Mouse (Mus musculus) left cerebral cortex, adult 2 months (tissue): Measurements from ENCODE around the gene Dnajc24. TPM values are rescaled to one million over a fixed set of nuclear protein-coding genes. Genes with fewer than 3 reads are reported as not detected.

Experiments used
- DNase-seq, 2 experiments: peaks; one replicate each; pipeline ENCODE4 v3.0.0; 2021 to 2022; ENCODE audit warnings: low spot score in 2 of 2, mixed read lengths in 1 of 2; ENCODE audit errors: extremely low spot score in 1 of 2
- H3K27ac ChIP-seq: fragments of 200-600 bp; 2 replicates; pipeline ENCODE4 v1.8.1; 2022
- H3K4me3 ChIP-seq: fragments of 200-600 bp; 2 replicates; pipeline ENCODE4 v1.8.1; 2022
- CTCF ChIP-seq: fragments of 200-600 bp; IDR thresholded peaks from 2 replicates; pipeline ENCODE4 v1.8.1; 2022; ENCODE audit warnings: antibody characterized with exemption, mild to moderate bottlenecking, moderate library complexity
- intact Hi-C: fragments of 180-260 bp; cut with DNase I; formaldehyde crosslinking; loops from one replicate; pipeline ENCODE4 v1.15.1; 2025
- microRNA-seq, 2 experiments: library from miRNA; unstranded; fragments of <30 nt; microRNA quantifications; one replicate each; pipeline ENCODE4 v1.2.0; 2021
- total RNA-seq, 2 experiments: library from RNA; stranded (reverse); gene quantifications; 2 replicates each; pipeline ENCODE4 v1.2.3; 2021

Dnajc24 gene
- total RNA-seq, 2 experiments from 2014 or later: 19.0 to 24.2 TPM

GRCm38 (mm10) chr2:105963447-105963846 is 39.9 kb downstream of the Dnajc24 start:
- H3K27ac ChIP-seq: no peak overlapping the region
- no peak for DNase-seq
- TF ChIP-seq CTCF: no peak
- H3K4me3 ChIP-seq: no peak overlapping the region
- intact Hi-C loops: no loop called here

DNA sequence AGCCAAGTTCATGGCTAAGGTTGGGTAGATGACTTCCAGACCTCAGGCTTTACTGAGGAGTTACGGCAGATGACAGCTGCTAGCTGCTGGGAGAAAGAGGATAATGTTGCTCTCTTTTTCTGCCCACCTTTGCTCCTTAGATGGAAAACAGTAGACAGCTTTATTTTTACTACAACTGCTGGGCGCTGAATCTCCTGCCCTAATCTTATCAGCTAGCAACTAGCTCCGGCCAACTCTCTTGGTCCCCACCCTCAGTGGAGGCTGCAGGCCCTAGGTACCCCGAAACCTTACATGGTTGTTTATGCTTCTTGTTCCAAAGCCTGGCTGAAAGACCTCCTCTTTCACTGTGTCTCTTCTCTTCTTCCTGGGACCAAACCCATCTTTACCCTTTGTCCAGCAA is 49.5 kb downstream of the Dnajc24 start:
- Histone ChIP-seq H3K4me3 (no peak overlapping the region), H3K27ac (no peak overlapping the region)
- no peak for TF ChIP-seq CTCF
- DNase-seq: no peak
- intact Hi-C loops: no loop called here

GRCm38 (mm10) chr2:105951350-105951940 is 51.9 kb downstream of the Dnajc24 start:
- TF ChIP-seq CTCF: no peak
- intact Hi-C loops: no loop called here
- Histone ChIP-seq H3K27ac (no peak overlapping the region), H3K4me3 (no peak overlapping the region)
- DNase-seq: no peak

- no peak overlapping the region for H3K4me3 ChIP-seq
- TF ChIP-seq CTCF: no peak
- H3K27ac ChIP-seq: no peak overlapping the region
- intact Hi-C loops: no loop called here
- no peak for DNase-seq
Measured at GRCm38 (mm10) chr2:105950131-105950530, 53.2 kb downstream of the Dnajc24 start.

GRCm38 (mm10) chr2:105917623-105918346 is 85.6 kb downstream of the Dnajc24 start:
- intact Hi-C loops: no loop called here
- no peak for TF ChIP-seq CTCF
- Histone ChIP-seq H3K4me3 (no peak overlapping the region), H3K27ac (no peak overlapping the region)
- no peak for DNase-seq

Small RNA genes within 50 kb of the gene (microRNA-seq; reads per million reads assigned to microRNA genes)
- 0 reads per million in 2 experiments for gene Gm22002

Other genes starting within 250 kb of the Dnajc24 start
- gene Elp4, start 99.0 kb downstream of the Dnajc24 start, total RNA-seq: 10 to 100 TPM; 18.8 to 19.5 TPM
- gene Immp1l, start 98.9 kb downstream of the Dnajc24 start, total RNA-seq: 10 to 100 TPM; 24.5 to 30.6 TPM